Mouse (Mus musculus): Measurements from ENCODE around the gene Slc43a2. TPM values are rescaled to one million over a fixed set of nuclear protein-coding genes. Genes with fewer than 3 reads are reported as not detected.

The Slc43a2 gene
- total and polyA plus RNA-seq, 3 experiments = 4.9 to 8.4 TPM; not detected in 1

GRCm38 (mm10) chr11:75519834-75520633 lies 11.5 kb upstream of the Slc43a2 start:
- Histone ChIP-seq H3K79me2 (ENCODE audit: control insufficient read depth, insufficient read depth, low read length, poor library complexity) (no peaks in the 10 kb centered on the region), H3K4me3 (ENCODE audit: control insufficient read depth in 1 of 2, insufficient read depth in 1 of 2, low read depth in 2 of 2, low read length in 2 of 2) (no peak overlapping the region), H3K9me3 (replicated peaks; ENCODE audit: insufficient read depth, low read length) (no peaks in the 10 kb centered on the region), H3K27me3 (ENCODE audit: control insufficient read depth in 1 of 2, insufficient read depth in 2 of 2, low read length in 2 of 2) (no peaks in the 10 kb centered on the region), H3K27ac (ENCODE audit: control insufficient read depth, low read depth, low read length) (no peak overlapping the region), H3K36me3 (ENCODE audit: control insufficient read depth in 1 of 2, insufficient read depth in 2 of 2, low read length in 2 of 2) (no peaks in the 10 kb centered on the region), H3K9ac (ENCODE audit: control insufficient read depth, low read depth, low read length, poor library complexity, severe bottlenecking) (no peak overlapping the region), H3K4me1 (ENCODE audit: control insufficient read depth in 1 of 2, insufficient read depth in 2 of 2, low read length in 2 of 2) (no peaks in the 10 kb centered on the region)
- DNase-seq (ENCODE audit: low read depth, low spot score) = no peak
- TF ChIP-seq CTCF (IDR thresholded peaks at IDR 0.05 in 2 of 3, conservative IDR thresholded peaks at IDR 0.05 in 1 of 3; ENCODE audit: control insufficient read depth in 1 of 3, insufficient read depth in 1 of 3, low read depth in 2 of 3, low read length in 3 of 3, poor library complexity in 1 of 3, severe bottlenecking in 1 of 3) (no peak), USF2 (IDR thresholded peaks at IDR 0.05; ENCODE audit: borderline replicate concordance in 1 of 2, insufficient read depth in 1 of 2, low read depth in 1 of 2, low read length in 2 of 2) (no peak), MAX (IDR thresholded peaks at IDR 0.05; ENCODE audit: low read length) (no peak), BHLHE40 (IDR thresholded peaks at IDR 0.05; ENCODE audit: borderline replicate concordance, low read depth, low read length) (no peak), UBTF (IDR thresholded peaks at IDR 0.05; ENCODE audit: borderline replicate concordance, insufficient read depth, low read depth, low read length) (no peak), POLR2AphosphoS2 (IDR thresholded peaks at IDR 0.05; ENCODE audit: low read length) (no peak), HCFC1 (IDR thresholded peaks at IDR 0.05; ENCODE audit: low read depth, low read length) (no peak), TAL1 (IDR thresholded peaks at IDR 0.05; ENCODE audit: low read length) (no peak), ELF1 (IDR thresholded peaks at IDR 0.05; ENCODE audit: low read depth, low read length) (no peak), TCF12 (IDR thresholded peaks at IDR 0.05; ENCODE audit: low read depth, low read length) (no peak), MYB (IDR thresholded peaks at IDR 0.05; ENCODE audit: low read depth, low read length) (no peak), MYC (IDR thresholded peaks at IDR 0.05; ENCODE audit: low read depth, low read length) (no peak), JUND (IDR thresholded peaks at IDR 0.05; ENCODE audit: low read depth, low read length) (no peak), GATA1 (IDR thresholded peaks at IDR 0.05; ENCODE audit: low read depth, low read length) (no peak), CHD1 (IDR thresholded peaks at IDR 0.05; ENCODE audit: low read depth, low read length) (no peak), ZNF384 (IDR thresholded peaks at IDR 0.05; ENCODE audit: low read depth, low read length) (no peak), MAFK (IDR thresholded peaks at IDR 0.05; ENCODE audit: borderline replicate concordance, low read depth, low read length) (no peak), NELFE (IDR thresholded peaks at IDR 0.05; ENCODE audit: low read depth, low read length) (no peak)

DNA sequence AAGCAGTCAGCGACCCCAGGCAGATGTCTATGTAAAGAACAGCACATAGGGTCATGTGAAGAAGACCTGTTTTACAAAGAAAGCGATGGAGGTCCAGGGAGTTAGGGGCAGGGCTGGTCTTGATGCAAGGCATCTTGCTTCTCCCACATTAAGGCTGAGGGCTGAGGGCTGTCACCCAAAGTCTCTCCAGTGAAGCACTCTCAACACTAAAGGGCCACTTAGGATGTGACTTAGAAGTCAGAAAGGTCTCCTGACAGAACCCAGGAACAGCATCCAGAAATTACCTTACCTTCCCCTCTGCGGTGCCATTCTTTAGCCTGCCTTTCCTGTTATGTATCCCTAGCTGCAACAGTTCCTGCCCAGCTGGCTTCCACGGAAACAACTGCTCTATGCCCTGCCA lies 9.9 kb upstream of the Slc43a2 start:
- DNase-seq (ENCODE audit: low read depth, low spot score) = no peak
- Histone ChIP-seq H3K27me3 (ENCODE audit: control insufficient read depth in 1 of 2, insufficient read depth in 2 of 2, low read length in 2 of 2) (no peaks in the 10 kb centered on the region), H3K27ac (ENCODE audit: control insufficient read depth, low read depth, low read length) (no peak overlapping the region), H3K4me1 (ENCODE audit: control insufficient read depth in 1 of 2, insufficient read depth in 2 of 2, low read length in 2 of 2) (no peaks in the 10 kb centered on the region), H3K4me3 (ENCODE audit: control insufficient read depth in 1 of 2, insufficient read depth in 1 of 2, low read depth in 2 of 2, low read length in 2 of 2) (no peak overlapping the region), H3K9ac (ENCODE audit: control insufficient read depth, low read depth, low read length, poor library complexity, severe bottlenecking) (no peak overlapping the region), H3K36me3 (ENCODE audit: control insufficient read depth in 1 of 2, insufficient read depth in 2 of 2, low read length in 2 of 2) (no peaks in the 10 kb centered on the region), H3K79me2 (ENCODE audit: control insufficient read depth, insufficient read depth, low read length, poor library complexity) (no peaks in the 10 kb centered on the region), H3K9me3 (replicated peaks; ENCODE audit: insufficient read depth, low read length) (no peaks in the 10 kb centered on the region)
- no peak for TF ChIP-seq TAL1 (IDR thresholded peaks at IDR 0.05; ENCODE audit: low read length)
- TF ChIP-seq POLR2A (IDR thresholded peaks at IDR 0.05; ENCODE audit: control insufficient read depth in 1 of 2, insufficient read depth in 1 of 2, low read depth in 1 of 2, low read length in 2 of 2, poor library complexity in 1 of 2) = no peak
- no peak for TF ChIP-seq ZKSCAN1 (IDR thresholded peaks at IDR 0.05; ENCODE audit: low read depth, low read length)
- TF ChIP-seq CHD2 (IDR thresholded peaks at IDR 0.05; ENCODE audit: low read length) = no peak
- TF ChIP-seq ZC3H11A (IDR thresholded peaks at IDR 0.05; ENCODE audit: low read depth, low read length) = no peak
- no peak for TF ChIP-seq MYC (IDR thresholded peaks at IDR 0.05; ENCODE audit: low read depth, low read length)
- no peak for TF ChIP-seq RCOR1 (IDR thresholded peaks at IDR 0.05; ENCODE audit: low read depth, low read length)
- no peak for TF ChIP-seq GATA1 (IDR thresholded peaks at IDR 0.05; ENCODE audit: low read depth, low read length)
- TF ChIP-seq MXI1 (IDR thresholded peaks at IDR 0.05; ENCODE audit: low read depth, low read length) = no peak
- TF ChIP-seq UBTF (IDR thresholded peaks at IDR 0.05; ENCODE audit: borderline replicate concordance, insufficient read depth, low read depth, low read length) = no peak

Measured in MEL (cell line).